Mouse (Mus musculus) lung, embryonic 15.5 days (tissue): ENCODE data around the gene Olfr922. TPM values are rescaled to one million over a fixed set of nuclear protein-coding genes. Genes with fewer than 3 reads are reported as not detected.

Experiments used
- ATAC-seq: fragments of 200-750 bp; cut with Nextera tagmentation; 2 replicates; pipeline ENCODE4 v1.8.0; 2017; ENCODE audit warnings: moderate number of reproducible peaks, borderline replicate concordance; ENCODE audit not compliant: low FRiP score, low TSS enrichment; ENCODE audit errors: extremely low read depth
- H3K27ac ChIP-seq: fragments of 300-500 bp; sonication (generic); 2 replicates; pipeline ENCODE4 v1.5.1; 2015; ENCODE audit warnings: moderate library complexity, mild to moderate bottlenecking, inconsistent platforms
- H3K27me3 ChIP-seq: fragments of 300-500 bp; sonication (generic); 2 replicates; pipeline ENCODE4 v1.6.1; 2015; ENCODE audit warnings: inconsistent platforms
- H3K36me3 ChIP-seq: fragments of 300-500 bp; sonication (generic); 2 replicates; pipeline ENCODE4 v1.6.1; 2015; ENCODE audit warnings: inconsistent platforms
- H3K4me1 ChIP-seq: fragments of 300-500 bp; sonication (generic); 2 replicates; pipeline ENCODE4 v1.6.1; 2015; ENCODE audit warnings: inconsistent platforms
- H3K4me2 ChIP-seq: fragments of 300-500 bp; sonication (generic); 2 replicates; pipeline ENCODE4 v1.6.1; 2015; ENCODE audit warnings: inconsistent platforms, mild to moderate bottlenecking, moderate library complexity
- H3K4me3 ChIP-seq: fragments of 300-500 bp; sonication (generic); 2 replicates; pipeline ENCODE4 v1.5.1; 2015; ENCODE audit warnings: mild to moderate bottlenecking, inconsistent platforms
- H3K9ac ChIP-seq: fragments of 300-500 bp; sonication (generic); 2 replicates; pipeline ENCODE4 v1.6.1; 2015; ENCODE audit warnings: inconsistent platforms
- H3K9me3 ChIP-seq: fragments of 300-500 bp; sonication (generic); 2 replicates; pipeline ENCODE4 v1.6.1; 2016; ENCODE audit warnings: inconsistent platforms
- WGBS: fragments of 180-500 bp; shearing (Covaris S2); methylation state at CpG from one replicate; pipeline ENCODE4 v1.1.7; 2015; 5-methylcytosine and 5-hydroxymethylcytosine counted together
- polyA plus RNA-seq: library from polyadenylated mRNA; unstranded; fragments of >200 nt; fragmentation: Nextera tagmentation; extraction: Ambion mirVana; gene quantifications from 2 replicates; pipeline ENCODE4 v1.2.1, GENCODE M21; 2015

Gene Olfr922
- polyA plus RNA-seq = not detected in 2 replicates

DNA sequence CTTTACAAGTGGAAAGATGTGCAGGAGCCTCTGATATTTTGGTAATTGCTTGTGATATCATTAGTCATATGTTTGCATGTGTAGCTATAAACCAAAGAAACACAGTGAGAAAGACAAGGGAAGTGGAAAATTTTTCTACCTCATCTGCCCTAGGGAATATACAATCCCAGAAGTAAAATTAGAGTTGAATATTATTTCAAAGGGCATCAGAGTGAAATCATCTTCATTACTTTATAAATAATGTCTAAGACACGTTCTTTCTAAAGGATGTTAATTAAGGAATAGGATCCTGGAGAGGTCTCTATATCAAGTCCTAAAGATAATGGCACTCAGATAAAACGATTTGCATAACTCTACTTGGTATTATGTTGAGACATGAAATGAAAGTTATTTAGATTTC, at the start of gene Olfr922:
Olfr922 (plus strand) TSS at position 301 of the 400 bp plus-strand sequence.
- Histone ChIP-seq H3K9ac (no peak within 1 kb of the TSS), H3K4me1 (no peaks in the 10 kb centered on the region), H3K27ac (no peak within 1 kb of the TSS), H3K4me3 (no peak within 1 kb of the TSS), H3K9me3 (no peaks in the 10 kb centered on the region), H3K4me2 (no peak within 1 kb of the TSS), H3K36me3 (no peaks in the 10 kb centered on the region), H3K27me3 (no peaks in the 10 kb centered on the region)
- no peak for ATAC-seq
- 49% methylated on average over 2 of the region's 2 CpGs for WGBS

DNA sequence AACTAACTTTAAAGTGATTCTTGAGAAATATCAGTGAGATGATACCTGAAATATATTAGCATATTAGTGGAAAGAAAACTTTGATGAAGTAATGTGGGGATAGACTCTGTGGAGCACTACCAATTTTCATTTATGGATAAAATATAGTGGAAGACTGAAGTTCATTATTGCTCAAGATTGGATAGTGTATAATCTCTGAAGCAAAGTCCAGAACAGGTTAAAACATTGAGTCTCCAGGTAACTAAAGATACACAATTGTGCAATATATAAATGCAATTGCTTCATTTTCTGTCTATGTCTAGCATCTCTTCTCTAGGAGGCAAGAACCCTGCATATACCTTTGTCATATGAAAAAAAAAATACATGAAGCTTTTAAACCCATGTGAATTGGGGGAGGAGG, 41.6 kb upstream of the Olfr922 start, which contains the start of gene Olfr921:
Olfr921 (plus strand) TSS at position 301 of the 400 bp plus-strand sequence.
- H3K27ac ChIP-seq = no peak within 1 kb of the TSS
- H3K4me2 ChIP-seq = no peak within 1 kb of the TSS
- H3K9ac ChIP-seq = no peak within 1 kb of the TSS
- H3K4me3 ChIP-seq = no peak within 1 kb of the TSS
- H3K4me1 ChIP-seq = no peaks in the 10 kb centered on the region
- no peak for ATAC-seq
- H3K9me3 ChIP-seq = no peaks in the 10 kb centered on the region
- no peaks in the 10 kb centered on the region for H3K27me3 ChIP-seq
- no peaks in the 10 kb centered on the region for H3K36me3 ChIP-seq

DNA sequence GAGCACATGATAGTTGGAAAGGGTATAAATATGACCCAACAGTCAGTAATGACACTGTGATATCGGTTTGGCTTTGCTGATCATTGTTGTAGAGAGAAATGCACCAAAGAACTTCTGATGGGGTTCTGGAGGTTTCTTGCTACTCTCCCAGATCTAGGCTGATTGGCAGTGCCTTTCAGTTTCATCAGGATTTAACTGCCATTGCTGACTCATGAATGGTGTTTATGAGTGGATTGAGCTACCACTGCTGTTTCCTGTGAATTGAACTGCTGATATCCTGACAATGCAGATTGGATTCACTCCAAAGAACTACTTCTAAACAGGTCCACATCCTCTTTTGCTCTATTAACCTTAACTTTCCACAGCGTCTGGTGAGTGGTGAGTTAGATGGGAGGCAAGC, 21.7 kb upstream of the Olfr922 start:
- no peak for ATAC-seq
- H3K9me3 ChIP-seq = no peaks in the 10 kb centered on the region
- no peak overlapping the region for H3K4me3 ChIP-seq
- no peak overlapping the region for H3K4me2 ChIP-seq
- no peaks in the 10 kb centered on the region for H3K4me1 ChIP-seq
- no peak overlapping the region for H3K9ac ChIP-seq
- 79% methylated on average over 2 of the region's 2 CpGs for WGBS
- no peaks in the 10 kb centered on the region for H3K36me3 ChIP-seq
- no peaks in the 10 kb centered on the region for H3K27me3 ChIP-seq
- H3K27ac ChIP-seq = no peak overlapping the region

DNA sequence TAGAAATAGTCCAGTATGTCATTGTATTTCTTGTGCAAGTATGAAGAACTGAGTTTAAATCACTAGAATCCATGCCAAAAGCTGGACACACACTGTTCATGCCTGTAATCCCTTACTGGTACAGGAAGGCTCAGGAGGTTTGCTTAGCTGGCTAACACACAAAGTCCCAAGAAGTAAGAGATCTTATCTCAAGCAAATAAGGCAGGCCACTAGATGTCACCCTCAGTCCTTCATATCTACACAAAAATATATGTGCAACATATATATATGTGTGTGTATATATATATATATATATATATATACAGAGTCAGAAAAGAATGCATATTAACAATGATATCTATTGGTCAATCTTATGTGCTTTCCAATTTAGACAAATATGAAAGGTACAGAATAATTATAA, 8.7 kb upstream of the Olfr922 start:
- H3K4me2 ChIP-seq = no peak overlapping the region
- no peaks in the 10 kb centered on the region for H3K9me3 ChIP-seq
- H3K27ac ChIP-seq = no peak overlapping the region
- no peak for ATAC-seq
- no peaks in the 10 kb centered on the region for H3K4me1 ChIP-seq
- H3K9ac ChIP-seq = no peak overlapping the region
- H3K4me3 ChIP-seq = no peak overlapping the region
- H3K27me3 ChIP-seq = no peaks in the 10 kb centered on the region
- H3K36me3 ChIP-seq = no peaks in the 10 kb centered on the region

DNA sequence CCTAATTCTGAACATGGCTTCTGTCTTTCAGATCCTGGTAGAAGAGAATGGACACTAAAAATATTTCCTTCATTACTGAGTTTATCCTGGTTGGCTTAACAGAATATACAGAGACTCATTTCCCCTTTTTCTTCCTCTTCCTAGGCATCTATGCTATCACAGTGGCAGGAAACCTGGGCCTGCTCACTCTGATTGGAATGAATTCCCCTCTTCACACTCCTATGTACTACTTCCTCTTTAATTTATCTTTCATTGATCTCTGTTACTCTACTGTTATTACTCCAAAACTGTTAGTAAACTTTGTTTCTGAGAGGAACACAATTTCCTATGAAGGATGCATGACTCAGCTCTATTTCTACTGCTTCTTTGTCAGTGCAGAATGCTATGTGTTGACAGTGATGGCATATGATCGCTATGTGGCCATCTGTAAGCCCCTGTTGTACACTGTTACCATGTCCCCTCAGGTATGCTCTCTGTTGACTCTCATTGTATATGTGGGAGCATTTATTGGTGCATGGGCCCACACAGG, 1.1 kb downstream of the Olfr922 start:
- Histone ChIP-seq H3K4me2 (no peak overlapping the region), H3K4me3 (no peak overlapping the region), H3K27me3 (no peaks in the 10 kb centered on the region), H3K9ac (no peak overlapping the region), H3K36me3 (no peaks in the 10 kb centered on the region), H3K9me3 (no peaks in the 10 kb centered on the region), H3K27ac (no peak overlapping the region), H3K4me1 (no peaks in the 10 kb centered on the region)
- ATAC-seq = no peak
- 76% methylated on average over 1 of the region's 1 CpGs for WGBS

DNA sequence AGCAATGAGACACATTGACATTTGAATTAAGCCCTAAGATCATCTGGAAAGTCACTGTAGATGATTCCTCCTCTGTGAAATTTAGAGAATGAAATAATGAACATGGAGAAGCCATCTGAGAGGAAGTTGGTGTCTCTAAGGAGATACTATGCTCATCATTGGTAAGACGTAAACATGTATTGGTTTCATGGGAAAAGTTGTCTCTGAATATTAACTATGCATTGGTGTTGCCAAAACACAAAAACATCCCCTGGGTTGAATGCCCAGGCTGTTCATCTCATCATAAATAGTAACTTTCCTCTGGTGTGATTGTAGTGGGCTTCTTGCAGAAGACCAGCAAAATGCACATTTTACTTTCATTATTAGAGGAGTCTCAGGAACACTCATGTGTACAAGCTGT, 11.8 kb downstream of the Olfr922 start, which contains the start of gene Olfr923:
Olfr923 (plus strand) TSS at position 301 of the 400 bp plus-strand sequence.
- no peaks in the 10 kb centered on the region for H3K36me3 ChIP-seq
- no peaks in the 10 kb centered on the region for H3K9me3 ChIP-seq
- WGBS = 82% methylated on average over 1 of the region's 1 CpGs
- no peak within 1 kb of the TSS for H3K9ac ChIP-seq
- no peaks in the 10 kb centered on the region for H3K27me3 ChIP-seq
- no peak within 1 kb of the TSS for H3K27ac ChIP-seq
- H3K4me2 ChIP-seq = no peak within 1 kb of the TSS
- H3K4me3 ChIP-seq = no peak within 1 kb of the TSS
- no peaks in the 10 kb centered on the region for H3K4me1 ChIP-seq
- no peak for ATAC-seq

DNA sequence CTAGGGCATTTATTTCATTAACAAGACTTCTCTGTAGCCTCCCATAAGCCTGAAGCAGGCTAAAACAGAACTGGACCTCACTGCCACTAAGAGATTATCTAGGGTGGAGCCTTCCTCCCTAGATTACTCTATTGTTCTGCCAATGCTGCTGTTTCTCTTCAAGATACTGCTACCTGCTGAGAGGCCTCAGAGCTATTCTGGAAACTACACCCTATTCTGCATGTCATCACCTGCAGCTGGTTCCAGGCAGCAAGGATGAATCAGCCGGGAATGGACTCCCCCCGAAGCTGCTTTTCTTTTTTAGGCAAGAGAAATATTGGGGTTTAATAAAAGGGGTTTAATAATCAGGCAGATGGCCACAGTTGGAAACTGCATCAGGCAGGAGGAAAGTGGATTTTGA, 18.6 kb downstream of the Olfr922 start:
- H3K27me3 ChIP-seq = no peaks in the 10 kb centered on the region
- H3K4me3 ChIP-seq = no peak overlapping the region
- 87% methylated on average over 2 of the region's 2 CpGs for WGBS
- H3K27ac ChIP-seq = no peak overlapping the region
- H3K9me3 ChIP-seq = no peaks in the 10 kb centered on the region
- H3K4me2 ChIP-seq = no peak overlapping the region
- no peaks in the 10 kb centered on the region for H3K36me3 ChIP-seq
- ATAC-seq = no peak
- H3K4me1 ChIP-seq = no peaks in the 10 kb centered on the region
- no peak overlapping the region for H3K9ac ChIP-seq

DNA sequence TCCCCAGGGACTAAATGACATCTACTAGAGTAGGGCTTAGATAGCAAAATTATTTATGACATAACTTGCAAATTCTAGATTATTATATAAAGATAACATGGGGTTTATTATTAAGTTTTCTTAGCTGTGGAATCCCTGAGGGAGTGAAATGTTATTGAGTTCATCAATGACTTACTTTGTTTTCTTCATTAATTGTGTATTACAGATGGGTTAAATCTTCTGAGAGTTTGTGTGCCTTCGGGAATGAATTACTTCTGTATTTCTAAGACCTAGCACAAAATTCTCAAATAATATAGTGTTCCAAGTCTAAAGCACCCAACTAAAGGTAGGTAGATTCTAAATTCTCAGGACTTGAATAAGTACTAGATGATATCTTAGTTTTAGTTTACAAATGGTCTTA, 29.7 kb downstream of the Olfr922 start, which contains the start of gene Olfr924:
Olfr924 (plus strand) TSS at position 301 of the 400 bp plus-strand sequence.
- Histone ChIP-seq H3K27me3 (no peaks in the 10 kb centered on the region), H3K36me3 (no peaks in the 10 kb centered on the region), H3K4me1 (no peaks in the 10 kb centered on the region), H3K9ac (no peak within 1 kb of the TSS), H3K27ac (no peak within 1 kb of the TSS), H3K9me3 (no peaks in the 10 kb centered on the region), H3K4me2 (no peak within 1 kb of the TSS), H3K4me3 (no peak within 1 kb of the TSS)
- ATAC-seq = no peak
- 87% methylated on average over 1 of the region's 1 CpGs for WGBS

DNA sequence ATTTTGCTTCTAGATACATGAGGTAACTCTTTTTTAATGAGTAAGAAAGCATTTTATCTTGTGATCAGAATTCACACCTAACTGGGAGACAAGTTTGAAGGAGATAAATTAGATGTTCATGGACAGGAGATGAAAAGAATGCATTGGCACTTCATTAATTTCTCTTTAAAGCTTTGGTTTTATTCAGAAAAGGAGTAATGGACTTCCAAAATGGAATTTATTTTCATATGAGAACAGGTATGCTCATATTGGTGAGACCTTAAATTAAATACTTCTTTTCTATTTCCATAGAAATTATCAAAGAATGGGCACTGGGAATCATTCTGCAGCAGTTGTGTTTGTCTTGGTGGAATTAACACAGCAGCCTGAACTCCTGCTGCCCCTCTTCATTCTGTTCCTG, 40.3 kb downstream of the Olfr922 start, which contains the start of gene Olfr26:
Olfr26 (plus strand) TSS at position 301 of the 400 bp plus-strand sequence.
- no peaks in the 10 kb centered on the region for H3K27me3 ChIP-seq
- H3K9ac ChIP-seq = no peak within 1 kb of the TSS
- ATAC-seq = no peak
- no peak within 1 kb of the TSS for H3K27ac ChIP-seq
- no peaks in the 10 kb centered on the region for H3K36me3 ChIP-seq
- H3K9me3 ChIP-seq = no peaks in the 10 kb centered on the region
- no peaks in the 10 kb centered on the region for H3K4me1 ChIP-seq
- H3K4me2 ChIP-seq = no peak within 1 kb of the TSS
- no peak within 1 kb of the TSS for H3K4me3 ChIP-seq

Other genes with a start within 250 kb of the Olfr922 start
- gene Olfr912, start 234.4 kb upstream of the Olfr922 start, polyA plus RNA-seq = not detected in 2 replicates
- gene Olfr913, start 221.9 kb upstream of the Olfr922 start, polyA plus RNA-seq = not detected in 2 replicates
- gene Olfr914, start 209.5 kb upstream of the Olfr922 start, polyA plus RNA-seq = not detected in 2 replicates
- not detected in 2 replicates for gene Olfr916, start 154.7 kb upstream of the Olfr922 start, polyA plus RNA-seq
- gene Olfr917, start 148.8 kb upstream of the Olfr922 start, polyA plus RNA-seq = not detected in 2 replicates
- not detected in 2 replicates for gene Olfr918, start 140.0 kb upstream of the Olfr922 start, polyA plus RNA-seq
- gene Olfr919, start 110.9 kb upstream of the Olfr922 start, polyA plus RNA-seq = not detected in 2 replicates
- gene Vwa5a, start 96.3 kb upstream of the Olfr922 start, polyA plus RNA-seq = 16.3 and 20.7 TPM in 2 replicates
- gene Olfr920, start 62.3 kb upstream of the Olfr922 start, polyA plus RNA-seq = 0.02 and 0.03 TPM in 2 replicates
- gene Olfr921, start 41.5 kb upstream of the Olfr922 start, polyA plus RNA-seq = not detected in 2 replicates
- not detected in 2 replicates for gene Olfr923, start 11.9 kb downstream of the Olfr922 start, polyA plus RNA-seq
- not detected in 2 replicates for gene Olfr924, start 29.8 kb downstream of the Olfr922 start, polyA plus RNA-seq
- not detected in 2 replicates for gene Olfr26, start 40.4 kb downstream of the Olfr922 start, polyA plus RNA-seq
- gene Olfr926, start 62.5 kb downstream of the Olfr922 start, polyA plus RNA-seq = not detected in 2 replicates
- not detected in 2 replicates for gene Olfr930, start 115.2 kb downstream of the Olfr922 start, polyA plus RNA-seq
- gene Olfr933, start 157.7 kb downstream of the Olfr922 start, polyA plus RNA-seq = not detected in 2 replicates
- not detected in 2 replicates for gene Olfr934, start 173.7 kb downstream of the Olfr922 start, polyA plus RNA-seq
- gene Olfr935, start 185.1 kb downstream of the Olfr922 start, polyA plus RNA-seq = not detected in 2 replicates
- gene Olfr146, start 208.8 kb downstream of the Olfr922 start, polyA plus RNA-seq = not detected in 2 replicates